Mouse (Mus musculus): Measurements from ENCODE around the gene Heatr5a. TPM values are rescaled to one million over a fixed set of nuclear protein-coding genes. Genes with fewer than 3 reads are reported as not detected.

The Heatr5a gene
- polyA plus RNA-seq, 1 experiment, result 13.4 TPM

DNA sequence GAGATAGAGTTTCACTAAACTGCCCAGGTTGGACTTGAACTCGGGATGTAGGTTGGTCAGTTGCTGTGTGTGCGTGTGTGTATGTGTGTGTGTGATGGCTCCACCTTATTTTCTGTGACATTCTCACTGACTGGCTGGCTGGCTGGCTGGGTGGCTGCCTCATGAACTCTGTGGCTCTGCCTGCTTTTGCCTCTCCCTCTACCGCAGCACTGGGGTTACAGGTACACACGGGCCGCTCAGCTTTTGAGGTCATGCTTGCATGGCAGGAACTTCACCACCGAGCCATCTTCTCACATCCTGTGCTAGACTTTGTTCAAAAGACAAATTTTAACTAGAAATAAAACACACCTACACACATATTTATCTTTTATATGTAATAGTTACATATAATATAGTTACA, 84.8 kb downstream of the Heatr5a start:
- no peak overlapping the region for H3K27ac ChIP-seq (ENCODE audit: insufficient read depth, low read depth, low read length)
- no peak overlapping the region for H3K4me3 ChIP-seq (ENCODE audit: insufficient read depth, low read depth, low read length)
- H3K36me3 ChIP-seq (ENCODE audit: control insufficient read depth, insufficient read depth, low read length), result no peaks in the 10 kb centered on the region; the same call in 1 of the 2 replicates
- TF ChIP-seq CTCF (conservative IDR thresholded peaks at IDR 0.05; ENCODE audit: insufficient read depth, insufficient read length, low read depth, low read length), result no peak
- TF ChIP-seq POLR2A (IDR thresholded peaks at IDR 0.05; ENCODE audit: low read depth, low read length), result no peak
- DNase-seq, result no peak
- H3K27me3 ChIP-seq (replicated peaks; ENCODE audit: control insufficient read depth, insufficient read depth, low read length), result no peaks in the 10 kb centered on the region
- no peaks in the 10 kb centered on the region for H3K4me1 ChIP-seq (ENCODE audit: control insufficient read depth, insufficient read depth, low read length)
- WGBS, result 88% methylated on average over 6 of the region's 6 CpGs

GRCm38 (mm10) chr12:51884801-51885200, 86.3 kb downstream of the Heatr5a start:
- WGBS, result 85% methylated on average over 2 of the region's 2 CpGs
- Histone ChIP-seq H3K27me3 (replicated peaks; ENCODE audit: control insufficient read depth, insufficient read depth, low read length) (no peaks in the 10 kb centered on the region), H3K4me3 (ENCODE audit: insufficient read depth, low read depth, low read length) (no peak overlapping the region), H3K27ac (ENCODE audit: insufficient read depth, low read depth, low read length) (no peak overlapping the region), H3K36me3 (ENCODE audit: control insufficient read depth, insufficient read depth, low read length) (no peaks in the 10 kb centered on the region), H3K4me1 (ENCODE audit: control insufficient read depth, insufficient read depth, low read length) (no peaks in the 10 kb centered on the region)
- DNase-seq, result no peak
- TF ChIP-seq POLR2A (IDR thresholded peaks at IDR 0.05; ENCODE audit: low read depth, low read length), result no peak
- TF ChIP-seq CTCF (conservative IDR thresholded peaks at IDR 0.05; ENCODE audit: insufficient read depth, insufficient read length, low read depth, low read length), result no peak

- WGBS, result 94% methylated on average over 9 of the region's 9 CpGs
- Histone ChIP-seq H3K36me3 (ENCODE audit: control insufficient read depth, insufficient read depth, low read length) (no peaks in the 10 kb centered on the region), H3K27me3 (replicated peaks; ENCODE audit: control insufficient read depth, insufficient read depth, low read length) (no peaks in the 10 kb centered on the region), H3K4me1 (ENCODE audit: control insufficient read depth, insufficient read depth, low read length) (no peaks in the 10 kb centered on the region), H3K27ac (ENCODE audit: insufficient read depth, low read depth, low read length) (no peak overlapping the region), H3K4me3 (ENCODE audit: insufficient read depth, low read depth, low read length) (no peak overlapping the region)
- no peak for DNase-seq
- TF ChIP-seq CTCF (conservative IDR thresholded peaks at IDR 0.05; ENCODE audit: insufficient read depth, insufficient read length, low read depth, low read length) (no peak), POLR2A (IDR thresholded peaks at IDR 0.05; ENCODE audit: low read depth, low read length) (no peak)
Observed at GRCm38 (mm10) chr12:51883297-51883805, 87.8 kb downstream of the Heatr5a start.

DNA sequence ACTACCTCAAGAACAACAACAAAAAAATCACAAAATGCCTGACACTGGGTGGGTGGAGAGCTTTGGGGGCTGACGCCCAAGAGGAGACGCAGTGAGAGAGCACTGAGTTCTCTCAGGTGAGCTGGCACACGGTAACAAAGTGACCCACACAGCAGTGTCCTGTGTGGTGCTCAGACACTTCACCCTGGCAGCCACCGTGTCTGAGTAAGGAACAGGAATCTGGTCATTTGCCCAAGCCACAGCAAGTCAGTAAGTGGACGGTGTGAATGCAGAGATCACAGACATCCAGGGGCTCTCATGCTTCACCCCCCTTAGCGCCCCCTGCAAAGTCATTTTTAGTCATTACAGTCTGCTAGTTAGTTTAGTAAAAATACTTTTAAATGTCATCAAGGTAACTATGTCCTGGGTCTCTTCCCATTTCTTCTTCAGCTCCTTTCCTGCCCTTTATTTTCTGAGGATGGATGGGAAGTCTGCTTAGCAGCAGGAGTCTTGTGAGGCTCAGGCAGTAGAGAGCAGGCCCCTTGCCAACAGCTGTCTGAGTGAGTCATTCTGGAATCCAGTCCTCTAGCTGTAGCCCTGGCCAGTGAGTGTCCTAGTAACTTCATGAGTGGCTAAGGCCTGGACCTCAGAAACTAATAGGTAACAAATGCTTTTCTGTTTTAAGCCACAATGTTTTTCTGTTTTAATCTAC, 88.4 kb downstream of the Heatr5a start:
- Histone ChIP-seq H3K4me3 (ENCODE audit: insufficient read depth, low read depth, low read length) (no peak overlapping the region), H3K27me3 (replicated peaks; ENCODE audit: control insufficient read depth, insufficient read depth, low read length) (no peaks in the 10 kb centered on the region), H3K36me3 (ENCODE audit: control insufficient read depth, insufficient read depth, low read length) (no peaks in the 10 kb centered on the region), H3K4me1 (ENCODE audit: control insufficient read depth, insufficient read depth, low read length) (no peaks in the 10 kb centered on the region), H3K27ac (ENCODE audit: insufficient read depth, low read depth, low read length) (no peak overlapping the region)
- TF ChIP-seq POLR2A (IDR thresholded peaks at IDR 0.05; ENCODE audit: low read depth, low read length) (no peak), CTCF (conservative IDR thresholded peaks at IDR 0.05; ENCODE audit: insufficient read depth, insufficient read length, low read depth, low read length) (no peak)
- 79% methylated on average over 6 of the region's 6 CpGs for WGBS
- DNase-seq, result peak; percentile 38

DNA sequence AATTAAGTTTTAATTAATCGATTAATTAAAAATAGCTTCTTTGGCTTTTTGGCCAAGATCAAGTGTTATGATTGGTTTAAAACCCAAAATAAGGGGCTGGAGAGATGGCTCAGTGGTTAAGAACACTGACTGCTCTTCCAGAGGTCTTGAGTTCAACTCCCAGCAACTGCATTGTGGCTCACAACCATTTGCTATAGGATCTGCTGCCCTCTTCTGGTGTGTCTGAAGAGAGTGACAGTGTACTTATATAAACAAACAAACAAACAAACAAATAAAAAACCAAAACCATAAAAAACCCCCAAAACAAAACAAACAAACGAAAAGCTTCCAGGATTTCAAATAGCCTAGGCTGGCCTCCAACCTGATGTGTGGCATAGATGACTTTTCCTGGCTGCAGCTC, 89.3 kb downstream of the Heatr5a start:
- H3K36me3 ChIP-seq (ENCODE audit: control insufficient read depth, insufficient read depth, low read length), result no peaks in the 10 kb centered on the region

GRCm38 (mm10) chr12:51871446-51872144, 99.5 kb downstream of the Heatr5a start:
- H3K4me3 ChIP-seq (ENCODE audit: insufficient read depth, low read depth, low read length), result no peak overlapping the region
- H3K4me1 ChIP-seq (ENCODE audit: control insufficient read depth, insufficient read depth, low read length), result peaks cover 9% of the 10 kb centered on the region
- H3K27me3 ChIP-seq (replicated peaks; ENCODE audit: control insufficient read depth, insufficient read depth, low read length), result no peaks in the 10 kb centered on the region
- H3K27ac ChIP-seq (ENCODE audit: insufficient read depth, low read depth, low read length), result no peak overlapping the region
- H3K36me3 ChIP-seq (ENCODE audit: control insufficient read depth, insufficient read depth, low read length), result no peaks in the 10 kb centered on the region
- TF ChIP-seq CTCF (conservative IDR thresholded peaks at IDR 0.05; ENCODE audit: insufficient read depth, insufficient read length, low read depth, low read length) (no peak), POLR2A (IDR thresholded peaks at IDR 0.05; ENCODE audit: low read depth, low read length) (no peak)
- 68% methylated on average over 11 of the region's 11 CpGs for WGBS
- peak; percentile 57 for DNase-seq

More for the DNA sequence above, 89.3 kb downstream of the Heatr5a start:
- Histone ChIP-seq H3K4me3 (ENCODE audit: insufficient read depth, low read depth, low read length) (no peak overlapping the region), H3K4me1 (ENCODE audit: control insufficient read depth, insufficient read depth, low read length) (no peaks in the 10 kb centered on the region), H3K27ac (ENCODE audit: insufficient read depth, low read depth, low read length) (no peak overlapping the region), H3K27me3 (replicated peaks; ENCODE audit: control insufficient read depth, insufficient read depth, low read length) (no peaks in the 10 kb centered on the region)
- DNase-seq, result no peak
- TF ChIP-seq POLR2A (IDR thresholded peaks at IDR 0.05; ENCODE audit: low read depth, low read length) (no peak), CTCF (conservative IDR thresholded peaks at IDR 0.05; ENCODE audit: insufficient read depth, insufficient read length, low read depth, low read length) (0 out of 2 replicates have a peak, but pooled peaks have one; percentile 7)
- WGBS, result 96% methylated on average over 2 of the region's 2 CpGs

GRCm38 (mm10) chr12:51869511-51869910, 101.6 kb downstream of the Heatr5a start:
- WGBS, result 41% methylated on average over 3 of the region's 3 CpGs
- Histone ChIP-seq H3K4me3 (ENCODE audit: insufficient read depth, low read depth, low read length) (no peak overlapping the region), H3K27me3 (replicated peaks; ENCODE audit: control insufficient read depth, insufficient read depth, low read length) (no peaks in the 10 kb centered on the region), H3K36me3 (ENCODE audit: control insufficient read depth, insufficient read depth, low read length) (no peaks in the 10 kb centered on the region), H3K27ac (ENCODE audit: insufficient read depth, low read depth, low read length) (peak overlapping the region; percentile 84), H3K4me1 (ENCODE audit: control insufficient read depth, insufficient read depth, low read length) (peaks cover 30% of the 10 kb centered on the region)
- no peak for TF ChIP-seq CTCF (conservative IDR thresholded peaks at IDR 0.05; ENCODE audit: insufficient read depth, insufficient read length, low read depth, low read length)
- DNase-seq, result peak; percentile 81

Measured in kidney, adult 2 months (tissue).